Mouse (Mus musculus) left cerebral cortex, adult 2 months (tissue): Measurements from ENCODE around the gene Map3k3. TPM values are rescaled to one million over a fixed set of nuclear protein-coding genes. Genes with fewer than 3 reads are reported as not detected.

ENCODE experiments used
- DNase-seq, 2 experiments: peaks; one replicate each; pipeline ENCODE4 v3.0.0; 2021 to 2022; ENCODE audit warnings: low spot score in 2 of 2, mixed read lengths in 1 of 2; ENCODE audit errors: extremely low spot score in 1 of 2
- H3K27ac ChIP-seq: fragments of 200-600 bp; 2 replicates; pipeline ENCODE4 v1.8.1; 2022
- H3K4me3 ChIP-seq: fragments of 200-600 bp; 2 replicates; pipeline ENCODE4 v1.8.1; 2022
- CTCF ChIP-seq: fragments of 200-600 bp; IDR thresholded peaks from 2 replicates; pipeline ENCODE4 v1.8.1; 2022; ENCODE audit warnings: antibody characterized with exemption, mild to moderate bottlenecking, moderate library complexity
- intact Hi-C: fragments of 180-260 bp; cut with DNase I; formaldehyde crosslinking; loops from one replicate; pipeline ENCODE4 v1.15.1; 2025
- total RNA-seq, 2 experiments: library from RNA; stranded (reverse); gene quantifications; 2 replicates each; pipeline ENCODE4 v1.2.3; 2021

Gene Map3k3
- total RNA-seq, 2 experiments from 2014 or later, result 29.5 to 31.7 TPM

DNA sequence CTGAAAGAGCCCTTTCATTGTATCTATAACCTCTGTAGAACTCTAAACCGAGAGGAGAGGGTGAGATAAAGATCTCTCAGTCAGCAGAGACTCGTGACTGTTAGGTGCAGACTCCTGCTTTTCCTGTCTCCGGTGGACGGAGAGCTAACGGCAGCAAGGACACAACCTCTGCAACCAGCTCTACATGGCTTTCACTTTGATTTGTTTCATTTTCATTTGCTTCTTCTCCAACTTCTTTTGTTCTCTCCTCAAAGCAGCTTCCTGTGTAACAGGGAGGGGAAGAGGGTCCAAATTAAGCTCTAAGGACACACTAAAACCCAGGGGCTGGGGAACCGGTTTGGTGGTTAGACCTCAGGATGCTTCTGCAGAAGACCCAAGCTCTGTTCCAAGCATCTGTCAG lies 116.3 kb downstream of the Map3k3 start:
- Histone ChIP-seq H3K27ac (no peak overlapping the region), H3K4me3 (no peak overlapping the region)
- no peak for DNase-seq
- no peak for TF ChIP-seq CTCF
- intact Hi-C loops, result no loop called here

DNA sequence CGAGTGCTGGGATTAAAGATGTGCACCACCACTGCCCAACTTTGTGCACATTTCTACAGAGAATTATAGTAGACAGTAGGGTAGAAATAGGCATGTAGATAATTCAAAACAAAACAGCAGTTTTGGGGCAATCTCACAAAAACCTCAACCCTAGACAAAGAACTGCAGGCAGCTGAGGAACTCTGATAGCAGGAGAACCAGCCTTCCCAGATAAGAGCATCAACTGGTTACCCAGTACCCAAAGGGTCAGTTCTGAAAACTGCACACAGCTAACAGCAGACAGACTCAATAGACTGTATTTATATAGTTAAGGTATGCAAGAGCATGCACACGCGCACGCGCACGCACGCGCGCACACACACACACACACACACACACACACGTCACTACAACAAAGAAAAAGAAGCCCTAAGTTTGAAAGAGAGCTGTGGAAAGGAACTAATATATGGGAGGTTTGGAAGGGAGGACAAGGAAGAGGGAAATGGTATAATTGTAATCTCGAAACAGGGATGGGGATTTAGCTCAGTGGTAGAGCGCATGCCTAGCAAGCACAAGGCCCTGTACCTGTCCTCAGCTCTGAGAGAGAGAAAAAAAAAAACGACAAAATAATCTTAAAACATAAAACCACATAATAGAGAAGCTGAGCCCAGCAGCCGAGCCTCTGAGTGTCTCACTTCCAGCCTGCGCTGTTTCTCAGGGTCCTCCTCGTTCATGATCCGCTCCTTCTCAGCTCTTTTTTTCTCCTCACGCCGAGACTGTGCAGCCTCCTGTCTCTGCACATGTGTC lies 117.1 kb downstream of the Map3k3 start:
- no peak for TF ChIP-seq CTCF
- no peak overlapping the region for H3K27ac ChIP-seq
- no peak overlapping the region for H3K4me3 ChIP-seq
- intact Hi-C loops, result no loop called here
- no peak for DNase-seq

DNA sequence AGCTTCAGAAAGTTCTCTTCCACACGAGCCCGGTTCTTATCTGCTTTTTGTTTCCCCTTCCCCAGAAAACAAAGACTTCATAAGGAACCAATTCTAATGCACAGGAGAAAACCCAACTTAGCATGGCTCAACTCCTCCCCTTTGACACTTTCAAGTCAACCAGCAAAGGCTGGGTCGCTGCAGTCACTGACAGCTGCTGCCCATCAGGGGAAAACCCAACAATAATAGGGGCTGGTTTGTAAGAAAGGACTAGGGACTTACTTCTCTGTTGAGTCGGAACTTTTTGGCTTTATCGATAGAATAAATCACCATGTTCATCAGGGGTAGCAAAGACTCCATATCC lies 117.7 kb downstream of the Map3k3 start, which contains the start of gene Strada:
Gene Strada, minus strand, starts transcription at position 46 of the 343 bp plus-strand sequence.
- H3K4me3 ChIP-seq, result no peak within 1 kb of the TSS
- intact Hi-C loops, result no loop called here
- no peak for DNase-seq
- no peak for TF ChIP-seq CTCF
- H3K27ac ChIP-seq, result no peak within 1 kb of the TSS

Other genes starting within 250 kb of the Map3k3 start
- gene Cyb561, start 131.3 kb upstream of the Map3k3 start, total RNA-seq, result 10 to 100 TPM; 87.9 to 92.8 TPM
- 10 to 100 TPM in 1 of 2 experiments, 1 to 10 TPM in 1; 9.1 to 13.0 TPM for gene Ace, start 116.7 kb upstream of the Map3k3 start, total RNA-seq
- gene Ace3, start 89.9 kb upstream of the Map3k3 start, total RNA-seq, result not detected
- gene Kcnh6, start 76.5 kb upstream of the Map3k3 start, total RNA-seq, result 1 to 10 TPM; 2.3 to 2.4 TPM
- 100 to 1,000 TPM; 134 to 142 TPM for gene Dcaf7, start 47.7 kb upstream of the Map3k3 start, total RNA-seq
- gene Taco1, start 18.6 kb upstream of the Map3k3 start, total RNA-seq, result 10 to 100 TPM; 18.0 to 20.2 TPM
- not detected for gene Gm10840, start 76.2 kb downstream of the Map3k3 start, total RNA-seq
- 10 to 100 TPM; 78.1 to 96.5 TPM for gene Limd2, start 76.2 kb downstream of the Map3k3 start, total RNA-seq
- gene Strada, start 117.6 kb downstream of the Map3k3 start, total RNA-seq, result 10 to 100 TPM; 30.9 to 31.5 TPM
- gene Ccdc47, start 131.7 kb downstream of the Map3k3 start, total RNA-seq, result 10 to 100 TPM; 83.2 to 84.8 TPM
- 10 to 100 TPM; 63.4 to 68.7 TPM for gene Ddx42, start 132.3 kb downstream of the Map3k3 start, total RNA-seq
- gene Ftsj3, start 171.5 kb downstream of the Map3k3 start, total RNA-seq, result 10 to 100 TPM; 30.1 to 31.1 TPM
- gene Psmc5, start 171.5 kb downstream of the Map3k3 start, total RNA-seq, result 100 to 1,000 TPM; 187 to 209 TPM
- gene Smarcd2, start 188.4 kb downstream of the Map3k3 start, total RNA-seq, result 10 to 100 TPM; 16.5 to 18.8 TPM
- gene Tcam1, start 192.1 kb downstream of the Map3k3 start, total RNA-seq, result not detected
- not detected for gene Gh, start 217.3 kb downstream of the Map3k3 start, total RNA-seq
- not detected for gene Cd79b, start 230.1 kb downstream of the Map3k3 start, total RNA-seq